Mouse (Mus musculus) heart, adult 2 months (tissue): ENCODE results near the gene Eif3a.
A peak's percentile ranks its signal among the peaks of the same experiment; 100 is the strongest.

Experiments
- CTCF ChIP-seq: fragments of 200-600 bp; IDR thresholded peaks from 2 replicates; pipeline ENCODE4 v1.8.1; 2022; ENCODE audit warnings: antibody characterized with exemption, mild to moderate bottlenecking, moderate library complexity
- EP300 ChIP-seq: fragments of 200-500 bp; IDR thresholded peaks from 2 replicates; pipeline ENCODE4 v1.6.1; 2011; ENCODE audit warnings: low read depth, low read length, control low read depth; ENCODE audit not compliant: insufficient read depth
- POLR2A ChIP-seq: fragments of 200-500 bp; IDR thresholded peaks from 2 replicates; pipeline ENCODE4 v1.6.1; 2011; ENCODE audit warnings: mild to moderate bottlenecking, low read depth, low read length, control low read depth; ENCODE audit not compliant: insufficient read depth

DNA sequence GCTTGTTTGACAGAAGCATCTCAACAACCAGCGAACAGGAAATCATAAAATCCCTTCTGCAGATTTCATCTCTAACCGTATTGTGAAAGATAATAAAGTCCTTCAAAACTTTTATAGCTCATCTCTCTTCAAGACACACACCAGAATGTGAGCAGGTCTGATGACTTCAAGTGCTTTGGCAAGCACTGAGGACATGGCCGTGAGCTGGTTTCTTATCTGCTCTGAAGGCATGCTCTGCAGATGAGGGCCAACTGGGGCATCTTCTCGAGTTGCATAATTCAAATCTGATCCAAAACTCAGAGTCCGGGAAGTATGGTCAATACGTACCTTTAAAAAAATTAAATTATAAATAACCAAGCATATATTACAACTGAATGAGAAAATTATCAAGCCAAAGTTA, 17.1 kb downstream of the Eif3a start:
- TF ChIP-seq POLR2A (no peak), CTCF (no peak), EP300 (0 out of 2 replicates have a peak, but pooled peaks have one; percentile 32)
